Mouse (Mus musculus) embryonic stem cell, embryonic (primary cell): ENCODE data around the gene Hint1.

Source experiments
- CTCF ChIA-PET, 4 experiments: fragments of 300-600 bp in 2 of 4; fragments of 350-600 bp in 2 of 4; sonication (Branson Sonifier 250); formaldehyde crosslinking; loops; one replicate each; lab custom pipeline; 2022; ENCODE audit warnings: inconsistent platforms in 2 of 4; lab: Charles Lee
- POLR2A ChIA-PET, 4 experiments: fragments of 300-600 bp in 2 of 4; fragments of 350-600 bp in 2 of 4; sonication (Branson Sonifier 250); formaldehyde crosslinking; loops; one replicate each; lab custom pipeline; 2022; ENCODE audit warnings: antibody characterized with exemption in 4 of 4, inconsistent platforms in 1 of 4; lab: Charles Lee

Gene Hint1

GRCm38 (mm10) chr11:54866119-54867048 is at the start of gene Hint1:
Gene Hint1, plus strand, starts transcription at chr11:54866383.
- ChIA-PET POLR2A (interaction anchor here in 3 of 4 experiments (0.6 to 1.3 kb wide), 8 partner anchors 9 to 119 kb away, joined by 3 to 7 read pairs (median 4); partner anchors contain the start of gene Cdc42se2 (in 1 of the 3)), CTCF (no interaction called here)

GRCm38 (mm10) chr11:54817449-54817848 is 48.7 kb upstream of the Hint1 start:
- CTCF ChIA-PET, result interaction anchor here in 1 of 4 experiments (0.6 kb wide), 1 partner anchor 341 kb away, joined by 4 read pairs; no protein-coding TSS in a partner anchor
- POLR2A ChIA-PET, result interaction anchor here in 2 of 4 experiments (1.0 to 2.9 kb wide), 7 partner anchors 19 to 70 kb away, joined by 3 to 16 read pairs (median 5); partner anchors contain the start of genes Cdc42se2 (in 2 of the 2) and Lyrm7 (in 1 of the 2)

- POLR2A ChIA-PET, result interaction anchor here in 3 of 4 experiments (0.7 to 2.1 kb wide), 10 partner anchors 8 to 90 kb away, joined by 3 to 8 read pairs (median 4); partner anchors contain the start of genes Cdc42se2 (in 3 of the 3) and Lyrm7 (in 1 of the 3)
- CTCF ChIA-PET, result no interaction called here
Measured at GRCm38 (mm10) chr11:54819489-54819888, 46.7 kb upstream of the Hint1 start.

GRCm38 (mm10) chr11:54823467-54823866 is 42.7 kb upstream of the Hint1 start:
- ChIA-PET POLR2A (interaction anchor here in 3 of 4 experiments (0.7 to 1.3 kb wide), 5 partner anchors 14 to 37 kb away, joined by 3 to 4 read pairs (median 3); partner anchors contain the start of gene Lyrm7 (in 1 of the 3)), CTCF (interaction anchor here in 1 of 4 experiments (0.8 kb wide), 1 partner anchor 81 kb away, joined by 9 read pairs; no protein-coding TSS in a partner anchor)

GRCm38 (mm10) chr11:54825774-54826173 is 40.4 kb upstream of the Hint1 start:
- CTCF ChIA-PET, result interaction anchor here in 3 of 4 experiments (0.6 to 1.1 kb wide), 3 partner anchors 11 to 556 kb away, joined by 3 to 5 read pairs (median 3); no protein-coding TSS in a partner anchor

GRCm38 (mm10) chr11:54826819-54827218 is 39.4 kb upstream of the Hint1 start:
- ChIA-PET POLR2A (interaction anchor here in 1 of 4 experiments (0.7 kb wide), 1 partner anchor 160 kb away, joined by 3 read pairs; no protein-coding TSS in a partner anchor), CTCF (interaction anchor here in 1 of 4 experiments (1.1 kb wide), 1 partner anchor 31 kb away, joined by 3 read pairs; no protein-coding TSS in a partner anchor)

More at GRCm38 (mm10) chr11:54825774-54826173, 40.4 kb upstream of the Hint1 start:
- POLR2A ChIA-PET, result interaction anchor here in 1 of 4 experiments (1.0 to 1.1 kb wide), 2 partner anchors 9 to 38 kb away, joined by 3 to 4 read pairs; partner anchors contain the start of gene Cdc42se2

- CTCF ChIA-PET, result no interaction called here
Measured at GRCm38 (mm10) chr11:54833833-54834232, 32.4 kb upstream of the Hint1 start.

GRCm38 (mm10) chr11:54834596-54834995 is 31.6 kb upstream of the Hint1 start:
- ChIA-PET CTCF (no interaction called here), POLR2A (no interaction called here)

More at GRCm38 (mm10) chr11:54833833-54834232, 32.4 kb upstream of the Hint1 start:
- POLR2A ChIA-PET, result interaction anchor here in 1 of 4 experiments (1.1 to 1.5 kb wide), 2 partner anchors 27 to 46 kb away, joined by 3 to 8 read pairs; partner anchors contain the start of genes Cdc42se2 and Lyrm7

GRCm38 (mm10) chr11:54836106-54836505 is 30.1 kb upstream of the Hint1 start:
- ChIA-PET POLR2A (interaction anchor here in 3 of 4 experiments (0.6 to 1.4 kb wide), 9 partner anchors 19 to 397 kb away, joined by 3 to 6 read pairs (median 3); partner anchors contain the start of genes Cdc42se2 (in 2 of the 3) and Lyrm7 (in 1 of the 3)), CTCF (interaction anchor here in 3 of 4 experiments (0.6 to 1.2 kb wide), 3 partner anchors 11 to 176 kb away, joined by 3 read pairs; no protein-coding TSS in a partner anchor)

GRCm38 (mm10) chr11:54839696-54840095 is 26.5 kb upstream of the Hint1 start:
- ChIA-PET CTCF (interaction anchor here in 1 of 4 experiments (0.7 kb wide), 1 partner anchor 34 kb away, joined by 4 read pairs; no protein-coding TSS in a partner anchor), POLR2A (interaction anchor here in 2 of 4 experiments (0.5 to 1.2 kb wide), 6 partner anchors 10 to 60 kb away, joined by 3 to 4 read pairs (median 3); partner anchors contain the start of genes Cdc42se2 (in 1 of the 2) and Lyrm7 (in 1 of the 2))

- ChIA-PET POLR2A (interaction anchor here in 3 of 4 experiments (0.5 to 1.5 kb wide), 6 partner anchors 9 to 131 kb away, joined by 3 to 7 read pairs (median 4); partner anchors contain the start of gene Lyrm7 (in 1 of the 3)), CTCF (interaction anchor here in 2 of 4 experiments (0.6 to 0.9 kb wide), 2 partner anchors 19 to 1213 kb away, joined by 3 to 5 read pairs; no protein-coding TSS in a partner anchor)
Measured at GRCm38 (mm10) chr11:54840891-54841290, 25.3 kb upstream of the Hint1 start.

GRCm38 (mm10) chr11:54844424-54844823 is 21.8 kb upstream of the Hint1 start:
- ChIA-PET CTCF (no interaction called here), POLR2A (interaction anchor here in 3 of 4 experiments (0.7 to 6.3 kb wide), 9 partner anchors 13 to 253 kb away, joined by 3 to 46 read pairs (median 4); partner anchors contain the start of gene Lyrm7 (in 2 of the 3))

- POLR2A ChIA-PET, result interaction anchor here in 3 of 4 experiments (0.6 to 6.3 kb wide), 8 partner anchors 12 to 254 kb away, joined by 3 to 46 read pairs (median 6); partner anchors contain the start of genes Lyrm7 (in 2 of the 3) and Cdc42se2 (in 1 of the 3)
- CTCF ChIA-PET, result interaction anchor here in 1 of 4 experiments (1.6 kb wide), 1 partner anchor 15 kb away, joined by 5 read pairs; the partner anchor contains the start of gene Lyrm7
Measured at GRCm38 (mm10) chr11:54844959-54845358, 21.2 kb upstream of the Hint1 start.

GRCm38 (mm10) chr11:54845470-54846442 is 20.4 kb upstream of the Hint1 start:
- ChIA-PET POLR2A (interaction anchor here (0.5 to 6.3 kb wide), 12 partner anchors 8 to 253 kb away, joined by 3 to 46 read pairs (median 4); partner anchors contain the start of genes Cdc42se2 (in 2 of the 4) and Lyrm7 (in 2 of the 4)), CTCF (interaction anchor here in 2 of 4 experiments (1.0 to 1.6 kb wide), 2 partner anchors 14 to 15 kb away, joined by 3 to 5 read pairs; partner anchors contain the start of gene Lyrm7 (in 1 of the 2))

GRCm38 (mm10) chr11:54849961-54850758 is 16.0 kb upstream of the Hint1 start:
- ChIA-PET CTCF (interaction anchor here in 1 of 4 experiments (1.8 kb wide), 1 partner anchor 13 kb away, joined by 6 read pairs; no protein-coding TSS in a partner anchor), POLR2A (interaction anchor here in 2 of 4 experiments (0.6 to 6.3 kb wide), 6 partner anchors 10 to 313 kb away, joined by 3 to 46 read pairs (median 8); partner anchors contain the start of gene Lyrm7 (in 2 of the 2))
